Mouse (Mus musculus) cerebellum, postnatal 25 days (tissue): ENCODE measurements around the gene Fut9.

Experiments used
- DNase-seq, 2 experiments: peaks; one replicate each; pipeline ENCODE4 v3.0.0; 2021; ENCODE audit warnings: mixed read lengths in 2 of 2

Gene Fut9

GRCm38 (mm10) chr4:25799476-25800283 is at the start of gene Fut9:
TSS of gene Fut9 (minus strand) at chr4:25800244.
- peak; percentile 93 for DNase-seq

GRCm38 (mm10) chr4:25815783-25816182 is 15.7 kb upstream of the Fut9 start:
- DNase-seq: no peak

DNA sequence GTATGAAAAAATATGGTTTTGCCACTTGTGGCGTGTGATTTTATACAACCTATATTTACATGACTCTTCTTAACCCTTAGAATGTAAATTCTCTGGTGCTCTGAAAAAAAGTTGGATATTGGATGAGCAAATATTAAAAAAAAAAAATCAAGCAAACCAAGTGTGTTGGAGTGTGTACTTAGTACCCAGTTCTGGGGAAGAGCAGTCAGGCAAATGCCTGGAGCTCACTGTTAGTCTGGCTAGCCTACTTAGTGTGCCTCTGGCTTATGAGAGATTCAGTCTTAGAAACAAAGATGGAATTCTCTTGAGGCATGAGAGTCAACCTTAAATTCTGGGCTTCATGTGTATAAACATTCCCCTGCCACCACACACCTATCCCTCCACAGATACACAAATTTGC is 13.3 kb upstream of the Fut9 start:
- no peak for DNase-seq

GRCm38 (mm10) chr4:25810058-25810457 is 10.0 kb upstream of the Fut9 start:
- DNase-seq: no peak

DNA sequence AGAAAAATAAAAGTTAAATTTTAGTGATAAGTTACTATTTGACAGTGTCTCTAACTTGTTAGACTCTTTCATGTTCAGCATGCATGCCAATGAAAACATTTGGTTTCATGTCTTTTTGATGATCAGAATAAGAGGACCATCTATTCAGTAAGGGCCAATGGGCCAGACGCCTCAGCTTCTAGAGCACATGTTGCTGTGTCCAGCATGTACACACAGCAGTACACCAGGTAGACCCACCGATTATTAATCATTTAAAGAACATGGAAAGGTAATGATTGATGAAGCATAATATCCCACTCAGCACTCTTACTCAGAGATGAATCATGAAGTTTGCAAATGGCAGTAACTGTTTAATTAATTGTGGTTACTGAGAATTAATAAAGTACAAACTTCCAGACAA is 1.7 kb upstream of the Fut9 start:
- no peak for DNase-seq

- DNase-seq: no peak
Observed at GRCm38 (mm10) chr4:25800284-25800616, 206 bp upstream of the Fut9 start.

GRCm38 (mm10) chr4:25799051-25799475 is 981 bp downstream of the Fut9 start:
- no peak for DNase-seq

- peak; percentile 19 to 53 for DNase-seq
Observed at GRCm38 (mm10) chr4:25798412-25798811, 1.6 kb downstream of the Fut9 start.

GRCm38 (mm10) chr4:25796149-25796548 is 3.9 kb downstream of the Fut9 start:
- no peak for DNase-seq

DNA sequence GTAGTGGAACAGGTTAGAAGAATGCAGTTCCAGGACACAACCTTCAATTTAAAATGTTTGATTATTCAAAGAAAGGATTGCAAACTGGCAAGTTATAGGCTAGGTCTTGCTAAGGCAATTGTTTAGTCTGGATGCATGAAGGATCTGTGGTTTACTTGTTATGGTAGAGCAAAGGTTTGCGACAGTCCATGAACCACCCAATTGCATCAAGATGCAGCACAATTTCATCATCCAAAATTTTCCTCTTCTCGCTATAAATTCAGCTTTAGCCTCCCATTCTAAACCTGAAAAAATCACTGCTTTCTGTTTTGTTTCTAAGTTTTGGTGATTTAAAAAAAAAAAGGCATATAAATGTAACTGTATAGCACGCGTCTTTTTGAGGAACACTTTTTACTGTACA is 14.8 kb downstream of the Fut9 start:
- no peak for DNase-seq

- DNase-seq: peak in 1 of 2 experiments; percentile 61
Observed at GRCm38 (mm10) chr4:25768657-25769056, 31.4 kb downstream of the Fut9 start.

- peak in 1 of 2 experiments; percentile 68 for DNase-seq
Observed at GRCm38 (mm10) chr4:25763091-25763490, 37.0 kb downstream of the Fut9 start.

- peak; percentile 16 to 31 for DNase-seq
Observed at GRCm38 (mm10) chr4:25757909-25758548, 42.0 kb downstream of the Fut9 start.

- no peak for DNase-seq
Observed at GRCm38 (mm10) chr4:25741553-25741952, 58.5 kb downstream of the Fut9 start.

- DNase-seq: no peak
Observed at GRCm38 (mm10) chr4:25738782-25739181, 61.3 kb downstream of the Fut9 start.

DNA sequence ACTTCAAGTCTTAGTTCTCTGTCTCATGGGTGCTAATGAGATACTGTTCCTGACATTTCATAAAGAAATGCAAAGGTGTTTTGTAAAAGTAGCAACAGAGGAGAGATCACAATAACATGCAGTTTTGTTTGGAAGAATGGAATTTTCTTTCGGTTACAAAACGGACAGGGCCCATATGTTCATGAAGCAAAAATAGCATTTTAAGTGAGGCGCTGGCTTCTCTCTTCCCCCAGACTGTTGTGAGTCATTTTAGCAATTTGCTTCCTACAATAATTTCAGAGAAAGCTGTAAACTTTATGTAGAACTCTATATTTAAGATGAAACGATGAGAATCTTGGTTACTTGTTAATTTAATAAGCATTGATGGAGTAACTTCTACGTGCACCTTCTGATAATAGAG is 78.5 kb downstream of the Fut9 start:
- no peak for DNase-seq

DNA sequence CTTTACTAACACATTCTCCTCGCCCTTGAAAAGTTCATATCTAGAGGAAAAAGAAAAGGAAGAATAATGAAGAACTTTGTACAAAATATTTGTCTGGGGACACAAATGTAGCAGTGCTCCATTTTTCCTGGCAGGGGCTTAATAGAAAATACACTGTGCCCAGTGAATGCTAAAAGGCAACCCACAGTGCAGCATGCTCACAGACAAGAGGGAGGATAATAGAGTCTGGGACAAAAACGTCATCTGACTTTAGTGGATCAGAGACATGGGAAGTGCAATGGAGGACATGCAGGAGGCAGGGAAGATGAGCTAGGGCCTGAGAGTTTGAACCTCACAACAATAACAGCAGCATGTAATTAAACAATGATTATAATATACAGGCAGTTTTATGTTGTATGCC is 86.1 kb downstream of the Fut9 start:
- no peak for DNase-seq

DNA sequence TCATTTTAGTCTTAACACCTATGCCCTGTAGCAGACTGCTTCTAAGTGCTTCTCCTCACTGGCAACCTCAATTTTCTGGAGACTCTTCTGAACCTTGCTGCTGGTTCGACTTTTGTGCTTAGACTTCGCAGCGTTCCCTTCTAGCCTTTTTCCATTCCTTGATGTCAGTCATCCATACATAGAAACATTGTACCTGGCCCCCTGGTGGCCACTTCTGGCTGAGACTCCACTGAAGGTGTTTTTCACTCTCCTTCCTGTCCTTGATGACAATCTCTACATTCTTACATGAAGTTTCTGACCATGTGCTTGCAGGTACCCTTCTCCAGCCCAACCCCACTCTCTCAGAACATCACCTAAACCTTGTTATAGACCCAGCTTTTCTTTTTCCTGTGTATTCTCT is 115.1 kb downstream of the Fut9 start:
- DNase-seq: peak in 1 of 2 experiments; percentile 23

DNA sequence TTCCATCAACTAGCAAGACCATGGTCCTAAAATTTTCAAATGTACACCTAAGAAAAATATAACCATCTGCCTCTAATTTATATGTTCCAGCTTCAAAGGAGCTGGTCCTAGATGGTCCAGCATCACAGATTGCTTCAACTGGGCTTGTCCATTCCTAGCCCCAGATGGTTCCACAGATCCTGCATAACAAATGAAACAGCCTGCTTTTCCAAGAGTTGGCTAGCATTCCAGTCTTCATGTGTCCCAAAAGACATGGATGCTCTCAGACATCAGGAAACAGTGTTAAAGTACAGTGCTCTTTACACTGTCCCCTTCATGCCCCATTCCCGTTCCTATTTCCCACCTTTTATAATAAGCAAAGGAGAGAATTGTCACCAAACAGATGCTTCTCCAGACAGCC is 135.8 kb downstream of the Fut9 start:
- no peak for DNase-seq

GRCm38 (mm10) chr4:25661204-25661727 is 138.8 kb downstream of the Fut9 start:
- no peak for DNase-seq

DNA sequence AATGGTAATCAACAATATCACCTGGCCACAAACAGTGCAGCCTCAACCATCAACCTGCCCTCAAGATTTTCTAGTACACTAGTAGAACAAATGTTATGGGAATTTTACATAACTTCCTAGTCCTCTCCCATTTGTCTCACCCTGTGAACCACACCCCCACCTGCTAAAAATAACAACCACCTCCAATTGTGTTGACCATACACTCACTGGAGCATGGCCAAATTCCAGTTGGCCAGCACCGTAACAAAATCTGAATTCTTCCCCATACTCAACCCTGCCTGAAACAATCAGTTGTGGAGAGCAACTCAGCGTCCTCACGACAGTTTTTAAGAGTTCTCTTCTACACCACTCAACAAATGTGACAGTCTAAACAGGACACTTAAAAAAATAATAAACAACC is 141.3 kb downstream of the Fut9 start:
- DNase-seq: peak; percentile 29 to 53

GRCm38 (mm10) chr4:25651902-25652301 is 148.1 kb downstream of the Fut9 start:
- DNase-seq: no peak

DNA sequence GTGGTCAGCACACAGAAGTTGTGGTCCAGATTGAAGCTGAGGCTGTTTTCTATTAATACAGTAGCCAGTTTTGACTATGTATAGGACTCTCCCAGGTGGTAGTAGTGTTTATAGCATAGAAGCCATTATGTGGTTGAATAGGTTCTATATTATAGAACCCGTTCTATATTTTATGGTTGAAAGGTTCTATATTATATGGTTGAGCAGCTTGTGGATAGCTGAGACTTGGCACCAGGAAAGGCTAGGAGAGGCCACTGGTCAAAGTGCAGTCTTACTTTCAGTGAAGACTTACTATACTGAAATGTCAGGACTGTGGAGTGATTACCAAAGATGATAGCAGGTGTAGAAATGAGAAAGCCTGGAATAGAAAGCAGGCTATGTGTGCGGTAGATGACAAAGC is 151.9 kb downstream of the Fut9 start:
- DNase-seq: no peak

- no peak for DNase-seq
Observed at GRCm38 (mm10) chr4:25647593-25647992, 152.5 kb downstream of the Fut9 start.
